Mouse (Mus musculus): ENCODE data around the gene Wwox. TPM values are rescaled to one million over a fixed set of nuclear protein-coding genes. Genes with fewer than 3 reads are reported as not detected.

Gene Wwox
- total and polyA plus RNA-seq, 3 experiments: 7.6 to 61.8 (median 12.2) TPM

DNA sequence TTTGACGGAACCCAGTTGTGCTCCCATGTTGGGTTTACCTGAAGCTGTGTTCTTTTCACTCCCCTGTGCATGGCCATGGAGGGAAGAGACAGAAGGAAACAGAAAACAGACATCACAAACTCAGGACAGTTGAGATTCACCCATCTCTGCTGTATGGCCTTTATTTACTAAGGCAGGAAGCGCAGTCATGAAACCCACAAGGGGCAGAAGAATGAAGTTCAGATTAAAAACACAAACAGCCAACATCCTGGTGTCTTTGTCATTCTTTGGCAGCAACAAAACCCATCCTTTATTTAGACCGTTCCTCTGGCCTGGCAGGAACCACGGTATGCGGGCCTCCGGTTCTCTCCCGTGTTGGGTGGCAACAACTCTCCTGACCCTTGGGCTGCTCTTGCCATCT lies 350.2 kb downstream of the Wwox start:
- no peaks in the 10 kb centered on the region for H3K9me3 ChIP-seq (replicated peaks; ENCODE audit: insufficient read depth, low read length)
- no peaks in the 10 kb centered on the region for H3K79me2 ChIP-seq (ENCODE audit: control insufficient read depth, insufficient read depth, low read length, poor library complexity)

DNA sequence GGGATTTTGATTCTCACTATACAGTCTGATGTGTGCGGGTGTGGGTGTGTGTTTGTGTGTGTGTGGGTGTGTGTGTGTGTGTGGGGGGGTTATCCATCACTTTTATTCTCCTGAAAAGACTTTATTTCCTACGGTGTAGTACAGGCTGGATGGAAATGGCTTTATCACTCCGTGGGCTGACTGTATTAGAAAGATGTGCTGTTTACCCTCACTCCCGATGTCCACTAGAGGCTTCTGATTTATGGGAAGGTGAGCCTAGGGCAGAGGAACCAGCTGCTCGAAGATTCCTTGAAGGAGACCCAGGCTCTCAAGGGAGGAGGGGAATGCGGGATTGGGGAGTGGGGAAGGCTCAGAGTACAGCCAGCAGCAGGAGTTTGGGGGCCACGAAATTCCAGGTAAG lies 351.3 kb downstream of the Wwox start:
- DNase-seq (ENCODE audit: low read depth, low spot score): no peak
- H3K9me3 ChIP-seq (replicated peaks; ENCODE audit: insufficient read depth, low read length): no peaks in the 10 kb centered on the region
- H3K4me1 ChIP-seq (ENCODE audit: control insufficient read depth in 1 of 2, insufficient read depth in 2 of 2, low read length in 2 of 2): no peaks in the 10 kb centered on the region
- H3K27me3 ChIP-seq (ENCODE audit: control insufficient read depth in 1 of 2, insufficient read depth in 2 of 2, low read length in 2 of 2): no peaks in the 10 kb centered on the region
- H3K4me3 ChIP-seq (ENCODE audit: control insufficient read depth in 1 of 2, insufficient read depth in 1 of 2, low read depth in 2 of 2, low read length in 2 of 2): no peak overlapping the region
- H3K9ac ChIP-seq (ENCODE audit: control insufficient read depth, low read depth, low read length, poor library complexity, severe bottlenecking): no peak overlapping the region
- no peaks in the 10 kb centered on the region for H3K79me2 ChIP-seq (ENCODE audit: control insufficient read depth, insufficient read depth, low read length, poor library complexity)
- H3K27ac ChIP-seq (ENCODE audit: control insufficient read depth, low read depth, low read length): no peak overlapping the region
- H3K36me3 ChIP-seq (ENCODE audit: control insufficient read depth in 1 of 2, insufficient read depth in 2 of 2, low read length in 2 of 2): no peaks in the 10 kb centered on the region
- TF ChIP-seq POLR2AphosphoS5 (IDR thresholded peaks at IDR 0.05; ENCODE audit: borderline replicate concordance, low read depth, low read length) (no peak), UBTF (IDR thresholded peaks at IDR 0.05; ENCODE audit: borderline replicate concordance, insufficient read depth, low read depth, low read length) (no peak), BHLHE40 (IDR thresholded peaks at IDR 0.05; ENCODE audit: borderline replicate concordance, low read depth, low read length) (no peak), ZNF384 (IDR thresholded peaks at IDR 0.05; ENCODE audit: low read depth, low read length) (no peak), ELF1 (IDR thresholded peaks at IDR 0.05; ENCODE audit: low read depth, low read length) (no peak), MYB (IDR thresholded peaks at IDR 0.05; ENCODE audit: low read depth, low read length) (no peak), MAFK (IDR thresholded peaks at IDR 0.05; ENCODE audit: borderline replicate concordance, low read depth, low read length) (no peak), JUND (IDR thresholded peaks at IDR 0.05; ENCODE audit: low read depth, low read length) (no peak), EP300 (IDR thresholded peaks at IDR 0.05; ENCODE audit: low read depth in 1 of 2, low read length in 2 of 2) (no peak), SIN3A (IDR thresholded peaks at IDR 0.05; ENCODE audit: low read length) (no peak), KAT2A (conservative IDR thresholded peaks at IDR 0.05; ENCODE audit: low read depth, low read length) (no peak), TBP (IDR thresholded peaks at IDR 0.05; ENCODE audit: low read depth, low read length) (no peak), TAL1 (IDR thresholded peaks at IDR 0.05; ENCODE audit: low read length) (no peak), CTCF (IDR thresholded peaks at IDR 0.05 in 2 of 3, conservative IDR thresholded peaks at IDR 0.05 in 1 of 3; ENCODE audit: control insufficient read depth in 1 of 3, insufficient read depth in 1 of 3, low read depth in 2 of 3, low read length in 3 of 3, poor library complexity in 1 of 3, severe bottlenecking in 1 of 3) (no peak), MYC (IDR thresholded peaks at IDR 0.05; ENCODE audit: low read depth, low read length) (no peak), CHD2 (IDR thresholded peaks at IDR 0.05; ENCODE audit: low read length) (no peak), CHD1 (IDR thresholded peaks at IDR 0.05; ENCODE audit: low read depth, low read length) (no peak)

More for the DNA sequence above, 350.2 kb downstream of the Wwox start:
- no peaks in the 10 kb centered on the region for H3K36me3 ChIP-seq (ENCODE audit: control insufficient read depth in 1 of 2, insufficient read depth in 2 of 2, low read length in 2 of 2)
- no peak overlapping the region for H3K27ac ChIP-seq (ENCODE audit: control insufficient read depth, low read depth, low read length)
- no peaks in the 10 kb centered on the region for H3K27me3 ChIP-seq (ENCODE audit: control insufficient read depth in 1 of 2, insufficient read depth in 2 of 2, low read length in 2 of 2)
- DNase-seq (ENCODE audit: low read depth, low spot score): no peak
- H3K4me3 ChIP-seq (ENCODE audit: control insufficient read depth in 1 of 2, insufficient read depth in 1 of 2, low read depth in 2 of 2, low read length in 2 of 2): no peak overlapping the region
- no peaks in the 10 kb centered on the region for H3K4me1 ChIP-seq (ENCODE audit: control insufficient read depth in 1 of 2, insufficient read depth in 2 of 2, low read length in 2 of 2)
- no peak overlapping the region for H3K9ac ChIP-seq (ENCODE audit: control insufficient read depth, low read depth, low read length, poor library complexity, severe bottlenecking)
- TF ChIP-seq TBP (IDR thresholded peaks at IDR 0.05; ENCODE audit: low read depth, low read length): no peak
- TF ChIP-seq KAT2A (conservative IDR thresholded peaks at IDR 0.05; ENCODE audit: low read depth, low read length): no peak
- TF ChIP-seq BHLHE40 (IDR thresholded peaks at IDR 0.05; ENCODE audit: borderline replicate concordance, low read depth, low read length): no peak
- no peak for TF ChIP-seq CHD1 (IDR thresholded peaks at IDR 0.05; ENCODE audit: low read depth, low read length)
- no peak for TF ChIP-seq SIN3A (IDR thresholded peaks at IDR 0.05; ENCODE audit: low read length)
